Mouse (Mus musculus) bone marrow, adult 2 months (tissue): ENCODE results near the gene B3galt1.

ENCODE experiments used
- CTCF ChIP-seq: fragments of 200-500 bp; IDR thresholded peaks from 2 replicates; pipeline ENCODE4 v1.5.1; 2011; ENCODE audit warnings: low read length, control low read depth; ENCODE audit not compliant: control insufficient read depth, insufficient read depth
- POLR2A ChIP-seq: fragments of 200-500 bp; IDR thresholded peaks from 2 replicates; pipeline ENCODE4 v1.6.1; 2011; ENCODE audit warnings: low read depth, mild to moderate bottlenecking, control low read depth, low read length, borderline replicate concordance; ENCODE audit not compliant: control insufficient read depth

- TF ChIP-seq POLR2A (no peak), CTCF (no peak)
Observed at GRCm38 (mm10) chr2:67931994-67932393, 366.3 kb downstream of the B3galt1 start.
